Mouse (Mus musculus) kidney, embryonic 14.5 days (tissue): ENCODE measurements around the gene Ddit4. TPM values are rescaled to one million over a fixed set of nuclear protein-coding genes. Genes with fewer than 3 reads are reported as not detected.

Source experiments
- ATAC-seq: fragments of 200-750 bp; cut with Nextera tagmentation; 2 replicates; pipeline ENCODE4 v1.8.0; 2017; ENCODE audit warnings: moderate number of reproducible peaks, mild to moderate bottlenecking, moderate TSS enrichment, moderate library complexity; ENCODE audit not compliant: low FRiP score, low TSS enrichment
- H3K27ac ChIP-seq: fragments of 300-500 bp; sonication (generic); 2 replicates; pipeline ENCODE4 v1.5.1; 2014; ENCODE audit warnings: low read depth, mild to moderate bottlenecking, low read length, moderate library complexity, mixed read lengths
- H3K27me3 ChIP-seq: fragments of 300-500 bp; sonication (generic); 2 replicates; pipeline ENCODE4 v1.6.1; 2014; ENCODE audit warnings: mild to moderate bottlenecking, low read length; ENCODE audit not compliant: control insufficient read depth, insufficient read depth
- H3K36me3 ChIP-seq: fragments of 300-500 bp; sonication (generic); 2 replicates; pipeline ENCODE4 v1.6.1; 2014; ENCODE audit warnings: low read length, mixed read lengths; ENCODE audit not compliant: control insufficient read depth, insufficient read depth
- H3K4me1 ChIP-seq: fragments of 300-500 bp; sonication (generic); 2 replicates; pipeline ENCODE4 v1.6.1; 2014; ENCODE audit warnings: low read length, mixed read lengths; ENCODE audit not compliant: control insufficient read depth, insufficient read depth
- H3K4me2 ChIP-seq: fragments of 300-500 bp; sonication (generic); replicated peaks from 2 replicates; pipeline ENCODE4 v1.6.1; 2014; ENCODE audit warnings: low read depth, mild to moderate bottlenecking, low read length
- H3K4me3 ChIP-seq: fragments of 300-500 bp; sonication (generic); 2 replicates; pipeline ENCODE4 v1.5.1; 2014; ENCODE audit warnings: mild to moderate bottlenecking, low read length
- H3K9ac ChIP-seq: fragments of 300-500 bp; sonication (generic); 2 replicates; pipeline ENCODE4 v1.6.1; 2014; ENCODE audit warnings: low read depth, mild to moderate bottlenecking, low read length, moderate library complexity
- H3K9me3 ChIP-seq: fragments of 300-500 bp; sonication (generic); 2 replicates; pipeline ENCODE4 v1.6.1; 2016; ENCODE audit warnings: low read length; ENCODE audit not compliant: control insufficient read depth
- WGBS: fragments of 180-500 bp; shearing (Covaris S2); extraction: QIAGEN DNeasy Blood & Tissue Kit; methylation state at CpG from one replicate; pipeline ENCODE4 v1.1.7; 2014; 5-methylcytosine and 5-hydroxymethylcytosine counted together
- polyA plus RNA-seq: library from polyadenylated mRNA; unstranded; fragments of >200 nt; fragmentation: Nextera tagmentation; extraction: Ambion mirVana; gene quantifications from 2 replicates; pipeline ENCODE4 v1.2.1, GENCODE M21; 2014

Gene Ddit4
- polyA plus RNA-seq, 1 experiment from 2014 or later = 1.8 TPM

- H3K9me3 ChIP-seq = no peaks in the 10 kb centered on the region
- H3K4me3 ChIP-seq = no peak overlapping the region
- H3K36me3 ChIP-seq = no peaks in the 10 kb centered on the region
- 63% methylated on average over 5 of the region's 5 CpGs for WGBS
- H3K4me1 ChIP-seq = peaks cover 16% of the 10 kb centered on the region
- H3K27ac ChIP-seq = no peak overlapping the region
- no peaks in the 10 kb centered on the region for H3K27me3 ChIP-seq
- no peak overlapping the region for H3K4me2 ChIP-seq
- H3K9ac ChIP-seq = no peak overlapping the region
- ATAC-seq = no peak
Measured at GRCm38 (mm10) chr10:59956681-59957080, 5.0 kb upstream of the Ddit4 start.

GRCm38 (mm10) chr10:59953564-59954039 lies 2.0 kb upstream of the Ddit4 start:
- H3K4me3 ChIP-seq = no peak overlapping the region
- no peak overlapping the region for H3K4me2 ChIP-seq
- H3K9me3 ChIP-seq = no peaks in the 10 kb centered on the region
- 28% methylated on average over 7 of the region's 7 CpGs for WGBS
- H3K27me3 ChIP-seq = no peaks in the 10 kb centered on the region
- ATAC-seq = no peak
- peaks cover 34% of the 10 kb centered on the region for H3K4me1 ChIP-seq
- no peaks in the 10 kb centered on the region for H3K36me3 ChIP-seq
- H3K27ac ChIP-seq = no peak overlapping the region
- no peak overlapping the region for H3K9ac ChIP-seq

GRCm38 (mm10) chr10:59952781-59953563 lies 1.3 kb upstream of the Ddit4 start:
- Histone ChIP-seq H3K9ac (peak overlapping the region; percentile 62; the same call in 1 of the 2 replicates), H3K27ac (peak overlapping the region; percentile 75; the same call in 1 of the 2 replicates), H3K4me2 (peak overlapping the region; percentile 94), H3K9me3 (no peaks in the 10 kb centered on the region), H3K27me3 (no peaks in the 10 kb centered on the region), H3K36me3 (no peaks in the 10 kb centered on the region), H3K4me1 (peaks cover 31% of the 10 kb centered on the region), H3K4me3 (peak overlapping the region; percentile 73)
- WGBS = 18% methylated on average over 16 of the region's 16 CpGs
- no peak for ATAC-seq

- no peak; the same call in 1 of the 2 replicates for ATAC-seq
- WGBS = under 1% methylated on average over 31 of the region's 31 CpGs
- Histone ChIP-seq H3K27ac (peak overlapping the region; percentile 75), H3K36me3 (no peaks in the 10 kb centered on the region), H3K9me3 (no peaks in the 10 kb centered on the region), H3K9ac (peak overlapping the region; percentile 62), H3K4me3 (peak overlapping the region; percentile 73), H3K4me1 (peaks cover 24% of the 10 kb centered on the region), H3K4me2 (peak overlapping the region; percentile 94), H3K27me3 (no peaks in the 10 kb centered on the region)
Measured at GRCm38 (mm10) chr10:59952152-59952780, 632 bp upstream of the Ddit4 start.

GRCm38 (mm10) chr10:59950716-59951191 lies 880 bp downstream of the Ddit4 start:
- under 1% methylated on average over 23 of the region's 23 CpGs for WGBS
- peak; percentile 30 for ATAC-seq

GRCm38 (mm10) chr10:59949783-59950605 lies 1.6 kb downstream of the Ddit4 start:
- no peaks in the 10 kb centered on the region for H3K9me3 ChIP-seq
- ATAC-seq = no peak
- H3K9ac ChIP-seq = peak overlapping the region; percentile 90
- H3K4me3 ChIP-seq = peak overlapping the region; percentile 73
- peak overlapping the region; percentile 37; the same call in 1 of the 2 replicates for H3K27ac ChIP-seq
- H3K4me1 ChIP-seq = peaks cover 24% of the 10 kb centered on the region
- no peaks in the 10 kb centered on the region for H3K36me3 ChIP-seq
- H3K4me2 ChIP-seq = peak overlapping the region; percentile 94
- H3K27me3 ChIP-seq = no peaks in the 10 kb centered on the region
- WGBS = 46% methylated on average over 15 of the region's 15 CpGs

More at GRCm38 (mm10) chr10:59950716-59951191, 880 bp downstream of the Ddit4 start:
- Histone ChIP-seq H3K9me3 (no peaks in the 10 kb centered on the region), H3K4me1 (peaks cover 24% of the 10 kb centered on the region), H3K36me3 (no peaks in the 10 kb centered on the region), H3K4me3 (peak overlapping the region; percentile 73), H3K27ac (peak overlapping the region; percentile 93; the same call in 1 of the 2 replicates), H3K9ac (peak overlapping the region; percentile 90), H3K4me2 (peak overlapping the region; percentile 94), H3K27me3 (no peaks in the 10 kb centered on the region)

- H3K9me3 ChIP-seq = no peaks in the 10 kb centered on the region
- no peak overlapping the region; the same call in 1 of the 2 replicates for H3K9ac ChIP-seq
- peak overlapping the region; percentile 49; the same call in 1 of the 2 replicates for H3K27ac ChIP-seq
- no peak for ATAC-seq
- WGBS = 73% methylated on average over 1 of the region's 1 CpGs
- H3K27me3 ChIP-seq = no peaks in the 10 kb centered on the region
- peaks cover 24% of the 10 kb centered on the region for H3K4me1 ChIP-seq
- peak overlapping the region; percentile 73; the same call in 1 of the 2 replicates for H3K4me3 ChIP-seq
- no peaks in the 10 kb centered on the region for H3K36me3 ChIP-seq
- peak overlapping the region; percentile 94 for H3K4me2 ChIP-seq
Measured at GRCm38 (mm10) chr10:59949255-59949648, 2.4 kb downstream of the Ddit4 start.
